Mouse (Mus musculus) limb, embryonic 14.5 days (tissue): ENCODE measurements around the gene Spred1. TPM values are rescaled to one million over a fixed set of nuclear protein-coding genes. Genes with fewer than 3 reads are reported as not detected.
"Not testable (repeated sequence)": the region's sequence is repeated elsewhere in the genome, so short reads cannot be mapped to it uniquely, and the experiment has no call there.

Experiments used
- ATAC-seq: fragments of 200-750 bp; cut with Nextera tagmentation; 2 replicates; pipeline ENCODE4 v1.8.0; 2017; ENCODE audit warnings: low read depth, moderate number of reproducible peaks, moderate TSS enrichment; ENCODE audit not compliant: low FRiP score
- DNase-seq: peaks from one replicate; pipeline ENCODE4 v3.0.0-alpha.2; 2015; ENCODE audit warnings: low spot score
- H3K27ac ChIP-seq: fragments of 300-500 bp; sonication (generic); replicated peaks from 2 replicates; pipeline ENCODE4 v1.5.1; 2014; ENCODE audit warnings: low read depth, mild to moderate bottlenecking, low read length, moderate library complexity, mixed read lengths
- H3K27me3 ChIP-seq: fragments of 300-500 bp; sonication (generic); 2 replicates; pipeline ENCODE4 v1.6.1; 2014; ENCODE audit warnings: low read length, mixed read lengths; ENCODE audit not compliant: control insufficient read depth, insufficient read depth
- H3K36me3 ChIP-seq: fragments of 300-500 bp; sonication (generic); 2 replicates; pipeline ENCODE4 v1.6.1; 2014; ENCODE audit warnings: mild to moderate bottlenecking, low read length, moderate library complexity, mixed read lengths; ENCODE audit not compliant: control insufficient read depth, insufficient read depth
- H3K4me1 ChIP-seq: fragments of 300-500 bp; sonication (generic); 2 replicates; pipeline ENCODE4 v1.6.1; 2014; ENCODE audit warnings: antibody characterized with exemption, low read length, mixed read lengths; ENCODE audit not compliant: control insufficient read depth, insufficient read depth
- H3K4me2 ChIP-seq: fragments of 300-500 bp; sonication (generic); replicated peaks from 2 replicates; pipeline ENCODE4 v1.6.1; 2014; ENCODE audit warnings: low read depth, mild to moderate bottlenecking, low read length, moderate library complexity; ENCODE audit not compliant: severe bottlenecking
- H3K4me3 ChIP-seq: fragments of 300-500 bp; sonication (generic); replicated peaks from 2 replicates; pipeline ENCODE4 v1.5.1; 2014; ENCODE audit warnings: low read length
- H3K9ac ChIP-seq: fragments of 300-500 bp; sonication (generic); 2 replicates; pipeline ENCODE4 v1.6.1; 2014; ENCODE audit warnings: mild to moderate bottlenecking, low read depth, low read length, moderate library complexity; ENCODE audit not compliant: severe bottlenecking
- H3K9me3 ChIP-seq: fragments of 300-500 bp; sonication (generic); 2 replicates; pipeline ENCODE4 v1.6.1; 2016; ENCODE audit warnings: low read length; ENCODE audit not compliant: control insufficient read depth
- POLR2A ChIP-seq: fragments of 200-500 bp; IDR thresholded peaks from 2 replicates; pipeline ENCODE4 v1.8.0; 2012; ENCODE audit warnings: inconsistent platforms, mild to moderate bottlenecking, moderate library complexity, borderline replicate concordance; ENCODE audit not compliant: insufficient read depth, insufficient read length; ENCODE audit errors: extremely low read depth
- WGBS: fragments of 180-500 bp; shearing (Covaris S2); extraction: QIAGEN DNeasy Blood & Tissue Kit; methylation state at CpG from one replicate; pipeline ENCODE4 v1.1.7; 2014; 5-methylcytosine and 5-hydroxymethylcytosine counted together
- polyA plus RNA-seq, 2 experiments: library from polyadenylated mRNA; depleted of rRNA in 1 of 2; stranded (reverse) in 1 of 2; unstranded in 1 of 2; fragments of >200 nt; fragmentation: Nextera tagmentation in 1 of 2; extraction: Ambion mirVana in 1 of 2; gene quantifications; 2 replicates each; pipeline versions ENCODE4 v1.2.1 to v1.2.3; 2012 to 2014

Spred1 gene
- polyA plus RNA-seq, 2 experiments, result 23.6 to 30.8 TPM

- no peak for TF ChIP-seq POLR2A
- DNase-seq, result no peak
- Histone ChIP-seq H3K9ac (peak overlapping the region; percentile 26; the same call in 1 of the 2 replicates), H3K27ac (no peak overlapping the region), H3K36me3 (no peaks in the 10 kb centered on the region), H3K27me3 (no peaks in the 10 kb centered on the region), H3K4me3 (peak overlapping the region; percentile 98), H3K9me3 (no peaks in the 10 kb centered on the region), H3K4me2 (peak overlapping the region; percentile 72), H3K4me1 (peaks cover 10% of the 10 kb centered on the region)
- ATAC-seq, result no peak
- WGBS, result 28% methylated on average over 3 of the region's 3 CpGs
These were observed 2.5 kb downstream of the Spred1 start for GRCm38 (mm10) chr2:117123701-117124100.

DNA sequence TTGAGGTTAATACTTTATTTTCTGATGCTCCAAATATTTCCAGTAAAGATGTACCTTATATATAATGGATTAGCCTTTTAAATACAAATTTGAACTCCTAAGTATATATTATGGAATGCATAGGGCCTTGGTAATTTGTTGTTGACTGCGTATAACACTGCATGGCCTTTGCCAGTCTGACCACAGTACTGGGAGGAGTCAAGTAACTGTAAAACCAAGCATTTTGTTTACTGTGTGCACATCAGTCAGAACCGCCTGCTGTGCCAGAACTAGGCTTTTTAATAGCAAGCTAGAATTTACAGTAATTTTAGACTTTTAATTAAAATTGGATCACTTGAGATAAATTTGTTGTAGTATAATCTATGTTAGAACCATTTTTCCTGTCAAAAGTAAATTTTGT is 3.7 kb downstream of the Spred1 start:
- ATAC-seq (no peak), DNase-seq (no peak)
- H3K4me3 ChIP-seq, result no peak overlapping the region
- no peaks in the 10 kb centered on the region for H3K27me3 ChIP-seq
- H3K36me3 ChIP-seq, result no peaks in the 10 kb centered on the region
- TF ChIP-seq POLR2A, result no peak
- H3K9ac ChIP-seq, result no peak overlapping the region
- H3K4me1 ChIP-seq, result peaks cover 10% of the 10 kb centered on the region
- H3K27ac ChIP-seq, result no peak overlapping the region
- WGBS, result 59% methylated on average over 2 of the region's 2 CpGs
- no peak overlapping the region for H3K4me2 ChIP-seq
- H3K9me3 ChIP-seq, result no peaks in the 10 kb centered on the region

DNA sequence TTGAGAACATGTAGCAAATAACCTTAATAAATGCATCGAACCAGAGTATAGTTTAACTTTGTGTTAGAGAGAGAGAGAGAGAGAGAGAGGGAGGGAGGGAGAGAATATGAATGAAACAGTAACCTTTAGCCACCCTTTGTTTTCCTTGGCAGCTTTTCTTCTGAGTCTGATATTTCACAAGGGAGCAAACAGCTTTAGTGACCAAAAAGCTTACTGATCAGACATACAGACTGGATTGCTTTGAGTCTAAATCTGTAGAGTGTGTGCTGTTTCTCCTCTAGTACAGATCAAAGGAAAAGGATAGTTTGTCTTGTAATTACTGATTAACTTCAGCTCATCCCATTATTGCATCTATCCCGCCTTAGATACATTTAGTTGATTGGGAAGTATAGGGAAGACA is 8.0 kb downstream of the Spred1 start:
- TF ChIP-seq POLR2A, result no peak
- Histone ChIP-seq H3K4me3 (no peak overlapping the region), H3K27ac (no peak overlapping the region), H3K36me3 (no peaks in the 10 kb centered on the region), H3K9ac (no peak overlapping the region), H3K4me2 (no peak overlapping the region), H3K9me3 (no peaks in the 10 kb centered on the region), H3K4me1 (peaks cover 6% of the 10 kb centered on the region), H3K27me3 (no peaks in the 10 kb centered on the region)
- ATAC-seq, result no peak
- WGBS, result 100% methylated on average over 2 of the region's 2 CpGs
- DNase-seq, result no peak

GRCm38 (mm10) chr2:117131041-117131440 is 9.9 kb downstream of the Spred1 start:
- H3K9me3 ChIP-seq, H3K4me2 ChIP-seq, H3K27me3 ChIP-seq, H3K27ac ChIP-seq, DNase-seq, H3K4me3 ChIP-seq, H3K9ac ChIP-seq, H3K36me3 ChIP-seq, H3K4me1 ChIP-seq, ATAC-seq: not testable (repeated sequence)
- WGBS, result 93% methylated on average over 7 of the region's 7 CpGs

DNA sequence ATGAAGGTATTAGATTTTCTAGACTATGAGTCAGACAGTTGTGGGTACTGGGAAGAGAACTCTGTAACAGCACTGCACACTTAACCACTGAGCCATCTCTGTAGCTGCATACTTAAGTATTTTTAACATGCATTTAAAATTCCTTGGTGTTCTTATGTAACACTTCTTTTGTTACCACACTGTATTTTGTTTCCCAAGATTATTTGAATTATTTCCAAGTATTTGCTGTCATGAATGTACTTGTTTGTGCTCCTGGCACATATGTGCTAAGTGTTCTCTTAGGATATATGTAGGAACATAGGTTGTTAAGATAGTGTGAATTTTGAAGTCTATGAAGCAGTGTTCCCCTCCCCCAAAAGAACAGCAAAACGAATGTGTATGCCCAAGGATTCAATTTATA is 10.7 kb downstream of the Spred1 start:
- no peak for TF ChIP-seq POLR2A
- Histone ChIP-seq H3K36me3 (no peaks in the 10 kb centered on the region), H3K4me1 (no peaks in the 10 kb centered on the region), H3K9me3 (no peaks in the 10 kb centered on the region), H3K27ac (no peak overlapping the region), H3K27me3 (no peaks in the 10 kb centered on the region), H3K9ac (no peak overlapping the region), H3K4me2 (no peak overlapping the region), H3K4me3 (no peak overlapping the region)
- 62% methylated on average over 1 of the region's 1 CpGs for WGBS
- ATAC-seq (no peak), DNase-seq (no peak)

DNA sequence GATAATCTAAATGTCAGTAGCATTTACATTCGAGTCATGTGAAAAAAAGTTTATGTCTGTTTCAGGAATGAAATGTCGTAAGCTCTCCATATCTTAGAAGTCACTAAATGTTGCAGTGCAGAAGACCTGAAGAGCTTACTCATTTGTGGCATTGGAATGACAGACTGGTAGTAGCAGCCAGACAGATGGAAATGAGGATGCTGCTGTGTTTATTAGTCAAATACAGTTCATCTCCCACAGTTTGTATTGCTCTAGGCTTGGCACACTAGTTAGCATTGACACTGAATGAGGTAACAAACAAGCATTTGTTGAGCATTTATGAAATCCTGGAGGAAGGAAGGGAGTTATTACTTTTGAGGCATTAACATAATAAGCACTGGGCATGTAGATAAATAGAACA is 12.4 kb downstream of the Spred1 start:
- WGBS, result 85% methylated on average over 2 of the region's 2 CpGs
- no peak for TF ChIP-seq POLR2A
- ATAC-seq, result no peak

More for the DNA sequence above, 12.4 kb downstream of the Spred1 start:
- no peaks in the 10 kb centered on the region for H3K9me3 ChIP-seq
- no peak overlapping the region for H3K9ac ChIP-seq
- H3K36me3 ChIP-seq, result no peaks in the 10 kb centered on the region
- no peak overlapping the region for H3K4me2 ChIP-seq
- H3K27ac ChIP-seq, result no peak overlapping the region
- H3K27me3 ChIP-seq, result no peaks in the 10 kb centered on the region
- no peak overlapping the region for H3K4me3 ChIP-seq
- H3K4me1 ChIP-seq, result no peaks in the 10 kb centered on the region
- no peak for DNase-seq
